Mouse (Mus musculus) stomach, postnatal 0 days (tissue): ENCODE measurements around the gene Tmem161a.

Source experiments
- CTCF ChIP-seq: IDR thresholded peaks from 2 replicates; pipeline ENCODE4 v1.5.1; 2016; ENCODE audit warnings: antibody characterized with exemption, low read depth, mild to moderate bottlenecking, moderate library complexity
- EP300 ChIP-seq: optimal IDR thresholded peaks from 2 replicates; pipeline ENCODE3; 2016; ENCODE audit warnings: antibody characterized with exemption

GRCm38 (mm10) chr8:70157240-70157800 lies 14.8 kb upstream of the Tmem161a start:
- TF ChIP-seq EP300 (no peak), CTCF (no peak)
